Mouse (Mus musculus): ENCODE measurements around the gene Hist2h3c2. TPM values are rescaled to one million over a fixed set of nuclear protein-coding genes. Genes with fewer than 3 reads are reported as not detected.
"Not testable (repeated sequence)": the region's sequence is repeated elsewhere in the genome, so short reads cannot be mapped to it uniquely, and the experiment has no call there.

Hist2h3c2 gene
- polyA plus RNA-seq, 1 experiment from 2014 or later, result 1.3 TPM

- H3K9me3 ChIP-seq (replicated peaks), result no peaks in the 10 kb centered on the region
- no peak overlapping the region for H3K4me3 ChIP-seq (replicated peaks)
- H3K27ac ChIP-seq (replicated peaks), result no peak overlapping the region
- H3K9ac ChIP-seq (replicated peaks), result no peak overlapping the region
- ATAC-seq (ENCODE audit: low FRiP score), result no peak
- no peaks in the 10 kb centered on the region for H3K36me3 ChIP-seq
- H3K27me3 ChIP-seq (replicated peaks), result no peaks in the 10 kb centered on the region
- H3K4me2 ChIP-seq, result no peak overlapping the region
- no peaks in the 10 kb centered on the region for H3K4me1 ChIP-seq
- 86% methylated on average over 3 of the region's 3 CpGs for WGBS
Measured at GRCm38 (mm10) chr3:96207819-96208218, 31.1 kb downstream of the Hist2h3c2 start.

- H3K27ac ChIP-seq (replicated peaks), result no peak overlapping the region
- H3K27me3 ChIP-seq (replicated peaks), result no peaks in the 10 kb centered on the region; the same call in 1 of the 2 replicates
- peaks cover 16% of the 10 kb centered on the region for H3K4me1 ChIP-seq
- WGBS, result 92% methylated on average over 2 of the region's 2 CpGs
- no peak overlapping the region for H3K4me3 ChIP-seq (replicated peaks)
- no peak overlapping the region for H3K9ac ChIP-seq (replicated peaks)
- H3K9me3 ChIP-seq (replicated peaks), result no peaks in the 10 kb centered on the region
- H3K36me3 ChIP-seq, result peaks cover 9% of the 10 kb centered on the region
- ATAC-seq (ENCODE audit: low FRiP score), result no peak
- no peak overlapping the region for H3K4me2 ChIP-seq
Measured at GRCm38 (mm10) chr3:96199731-96200130, 39.2 kb downstream of the Hist2h3c2 start.

GRCm38 (mm10) chr3:96198601-96199251 is 40.2 kb downstream of the Hist2h3c2 start:
- H3K4me1 ChIP-seq, result peaks cover 16% of the 10 kb centered on the region
- H3K4me2 ChIP-seq, result peak overlapping the region; percentile 99
- not testable (repeated sequence) for ATAC-seq (ENCODE audit: low FRiP score)

GRCm38 (mm10) chr3:96198181-96198580 is 40.7 kb downstream of the Hist2h3c2 start:
- Histone ChIP-seq H3K4me1 (peaks cover 16% of the 10 kb centered on the region), H3K27ac (replicated peaks) (peak overlapping the region; percentile 99), H3K36me3 (peaks cover 25% of the 10 kb centered on the region), H3K27me3 (replicated peaks) (no peaks in the 10 kb centered on the region; the same call in 1 of the 2 replicates), H3K9ac (replicated peaks) (peak overlapping the region; percentile 21; the same call in 1 of the 2 replicates), H3K4me3 (replicated peaks) (peak overlapping the region; percentile 77), H3K4me2 (peak overlapping the region; percentile 99), H3K9me3 (replicated peaks) (no peaks in the 10 kb centered on the region)
- peak; percentile 40; the same call in 1 of the 2 replicates for ATAC-seq (ENCODE audit: low FRiP score)
- WGBS, result 5% methylated on average over 6 of the region's 6 CpGs

More at GRCm38 (mm10) chr3:96198601-96199251, 40.2 kb downstream of the Hist2h3c2 start:
- not testable (repeated sequence) for H3K9ac ChIP-seq (replicated peaks); H3K9me3 ChIP-seq (replicated peaks); H3K27ac ChIP-seq (replicated peaks); H3K27me3 ChIP-seq (replicated peaks)
- Histone ChIP-seq H3K36me3 (peaks cover 19% of the 10 kb centered on the region), H3K4me3 (replicated peaks) (peak overlapping the region; percentile 77; the same call in 1 of the 2 replicates)
- 32% methylated on average over 8 of the region's 8 CpGs for WGBS

- H3K36me3 ChIP-seq, result peaks cover 34% of the 10 kb centered on the region
- under 1% methylated on average over 50 of the region's 50 CpGs for WGBS
- H3K4me1 ChIP-seq, result peaks cover 16% of the 10 kb centered on the region
- peak overlapping the region; percentile 99 for H3K27ac ChIP-seq (replicated peaks)
- H3K27me3 ChIP-seq (replicated peaks), result no peaks in the 10 kb centered on the region; the same call in 1 of the 2 replicates
- H3K4me3 ChIP-seq (replicated peaks), result peak overlapping the region; percentile 77
- H3K9me3 ChIP-seq (replicated peaks), result no peaks in the 10 kb centered on the region
- peak overlapping the region; percentile 99 for H3K4me2 ChIP-seq
- peak overlapping the region; percentile 98 for H3K9ac ChIP-seq (replicated peaks)
- peak; percentile 95 for ATAC-seq (ENCODE audit: low FRiP score)
Measured at GRCm38 (mm10) chr3:96197129-96197749, 41.7 kb downstream of the Hist2h3c2 start.

- peak overlapping the region; percentile 98 for H3K9ac ChIP-seq (replicated peaks)
- WGBS, result 15% methylated on average over 27 of the region's 27 CpGs
- H3K4me3 ChIP-seq (replicated peaks), result peak overlapping the region; percentile 77
- peak overlapping the region; percentile 99 for H3K27ac ChIP-seq (replicated peaks)
- no peaks in the 10 kb centered on the region for H3K9me3 ChIP-seq (replicated peaks)
- H3K4me1 ChIP-seq, result peaks cover 16% of the 10 kb centered on the region
- H3K36me3 ChIP-seq, result peaks cover 39% of the 10 kb centered on the region
- ATAC-seq (ENCODE audit: low FRiP score), result peak; percentile 42
- H3K27me3 ChIP-seq (replicated peaks), result no peaks in the 10 kb centered on the region; the same call in 1 of the 2 replicates
- peak overlapping the region; percentile 99 for H3K4me2 ChIP-seq
Measured at GRCm38 (mm10) chr3:96196437-96197128, 42.3 kb downstream of the Hist2h3c2 start.

GRCm38 (mm10) chr3:96195616-96196313 is 43.2 kb downstream of the Hist2h3c2 start:
- Histone ChIP-seq H3K9me3 (replicated peaks) (no peaks in the 10 kb centered on the region), H3K9ac (replicated peaks) (no peak overlapping the region; the same call in 1 of the 2 replicates), H3K27ac (replicated peaks) (no peak overlapping the region), H3K4me1 (peaks cover 16% of the 10 kb centered on the region), H3K4me2 (peak overlapping the region; percentile 99), H3K27me3 (replicated peaks) (no peaks in the 10 kb centered on the region; the same call in 1 of the 2 replicates), H3K36me3 (peaks cover 47% of the 10 kb centered on the region), H3K4me3 (replicated peaks) (peak overlapping the region; percentile 77; the same call in 1 of the 2 replicates)
- WGBS, result 93% methylated on average over 11 of the region's 11 CpGs
- no peak for ATAC-seq (ENCODE audit: low FRiP score)

- Histone ChIP-seq H3K27ac (replicated peaks) (no peak overlapping the region), H3K27me3 (replicated peaks) (no peaks in the 10 kb centered on the region; the same call in 1 of the 2 replicates), H3K4me3 (replicated peaks) (no peak overlapping the region), H3K36me3 (peaks cover 55% of the 10 kb centered on the region), H3K4me1 (peaks cover 16% of the 10 kb centered on the region), H3K4me2 (no peak overlapping the region), H3K9me3 (replicated peaks) (no peaks in the 10 kb centered on the region), H3K9ac (replicated peaks) (no peak overlapping the region)
- WGBS, result 88% methylated on average over 10 of the region's 10 CpGs
- ATAC-seq (ENCODE audit: low FRiP score), result no peak
Measured at GRCm38 (mm10) chr3:96194966-96195365, 44.0 kb downstream of the Hist2h3c2 start.

- WGBS, result 68% methylated on average over 12 of the region's 12 CpGs
- Histone ChIP-seq H3K9me3 (replicated peaks) (no peaks in the 10 kb centered on the region), H3K4me1 (peaks cover 12% of the 10 kb centered on the region), H3K27ac (replicated peaks) (no peak overlapping the region), H3K36me3 (peaks cover 73% of the 10 kb centered on the region), H3K9ac (replicated peaks) (no peak overlapping the region), H3K27me3 (replicated peaks) (no peaks in the 10 kb centered on the region), H3K4me2 (no peak overlapping the region), H3K4me3 (replicated peaks) (no peak overlapping the region)
- no peak for ATAC-seq (ENCODE audit: low FRiP score)
Measured at GRCm38 (mm10) chr3:96192977-96193376, 46.0 kb downstream of the Hist2h3c2 start.

Measured in neural tube, embryonic 15.5 days (tissue).